Mouse (Mus musculus): Measurements from ENCODE around the gene Ankrd24.

Gene Ankrd24

GRCm38 (mm10) chr10:81605974-81606751, 22.2 kb upstream of the Ankrd24 start, which contains the start of gene BC025920:
BC025920 (plus strand) TSS chr10:81606270.
- DNase-seq, result peak; percentile 100

GRCm38 (mm10) chr10:81608308-81608707, 20.0 kb upstream of the Ankrd24 start:
- DNase-seq, result peak; percentile 83

- DNase-seq, result peak; percentile 76
These were observed 15.6 kb upstream of the Ankrd24 start for GRCm38 (mm10) chr10:81612779-81613178.

- DNase-seq, result no peak
These were observed 12.9 kb upstream of the Ankrd24 start for GRCm38 (mm10) chr10:81615486-81615885.

GRCm38 (mm10) chr10:81619976-81620375, 8.4 kb upstream of the Ankrd24 start:
- DNase-seq, result peak; percentile 83

GRCm38 (mm10) chr10:81620786-81621185, 7.6 kb upstream of the Ankrd24 start:
- no peak for DNase-seq

- DNase-seq, result no peak
These were observed 4.9 kb upstream of the Ankrd24 start for GRCm38 (mm10) chr10:81623441-81623840.

GRCm38 (mm10) chr10:81626101-81626993, 2.0 kb upstream of the Ankrd24 start:
- no peak for DNase-seq

- DNase-seq, result peak; percentile 99
These were observed 1.1 kb upstream of the Ankrd24 start, which contains the start of gene Sirt6 for GRCm38 (mm10) chr10:81626994-81627835. Sirt6 (minus strand) TSS chr10:81627797.

- DNase-seq, result peak; percentile 94
These were observed 512 bp upstream of the Ankrd24 start for GRCm38 (mm10) chr10:81627836-81628220.

- DNase-seq, result peak; percentile 98
These were observed 5.1 kb downstream of the Ankrd24 start for GRCm38 (mm10) chr10:81633253-81634099.

GRCm38 (mm10) chr10:81636338-81636737, 8.0 kb downstream of the Ankrd24 start:
- peak; percentile 86 for DNase-seq

GRCm38 (mm10) chr10:81638101-81638500, 9.8 kb downstream of the Ankrd24 start:
- peak; percentile 89 for DNase-seq

- peak; percentile 93 for DNase-seq
These were observed 12.5 kb downstream of the Ankrd24 start for GRCm38 (mm10) chr10:81640825-81641224.

- peak; percentile 84 for DNase-seq
These were observed 13.2 kb downstream of the Ankrd24 start for GRCm38 (mm10) chr10:81641566-81641965.

GRCm38 (mm10) chr10:81641978-81642647, 13.8 kb downstream of the Ankrd24 start:
- DNase-seq, result peak; percentile 93

- no peak for DNase-seq
These were observed 14.5 kb downstream of the Ankrd24 start for GRCm38 (mm10) chr10:81642648-81643448.

GRCm38 (mm10) chr10:81643449-81644055, 15.2 kb downstream of the Ankrd24 start:
- DNase-seq, result peak; percentile 100

GRCm38 (mm10) chr10:81644162-81644561, 15.8 kb downstream of the Ankrd24 start:
- no peak for DNase-seq

GRCm38 (mm10) chr10:81644716-81645115, 16.4 kb downstream of the Ankrd24 start:
- DNase-seq, result peak; percentile 89

Data from heart, adult 11 months (tissue).